Mouse (Mus musculus) neural tube, embryonic 12.5 days (tissue): ENCODE results near the gene Eif4e2. TPM values are rescaled to one million over a fixed set of nuclear protein-coding genes. Genes with fewer than 3 reads are reported as not detected.

Experiments used
- ATAC-seq: fragments of 200-750 bp; cut with Nextera tagmentation; 2 replicates; pipeline ENCODE4 v1.8.0; 2017; ENCODE audit warnings: low read depth, mild to moderate bottlenecking, moderate TSS enrichment, moderate library complexity; ENCODE audit not compliant: low FRiP score
- H3K27ac ChIP-seq: fragments of 300-500 bp; sonication (generic); 2 replicates; pipeline ENCODE4 v1.5.1; 2016
- H3K27me3 ChIP-seq: fragments of 300-500 bp; sonication (generic); replicated peaks from 2 replicates; pipeline ENCODE4 v1.6.1; 2016; ENCODE audit warnings: mild to moderate bottlenecking
- H3K36me3 ChIP-seq: fragments of 300-500 bp; sonication (generic); 2 replicates; pipeline ENCODE4 v1.6.1; 2016; ENCODE audit warnings: mild to moderate bottlenecking
- H3K4me1 ChIP-seq: fragments of 300-500 bp; sonication (generic); 2 replicates; pipeline ENCODE4 v1.6.1; 2016
- H3K4me2 ChIP-seq: fragments of 300-500 bp; sonication (generic); replicated peaks from 2 replicates; pipeline ENCODE4 v1.6.1; 2016; ENCODE audit warnings: mild to moderate bottlenecking
- H3K4me3 ChIP-seq: fragments of 300-500 bp; sonication (generic); 2 replicates; pipeline ENCODE4 v1.5.1; 2016
- H3K9ac ChIP-seq: fragments of 300-500 bp; sonication (generic); 2 replicates; pipeline ENCODE4 v1.6.1; 2016; ENCODE audit warnings: mild to moderate bottlenecking
- H3K9me3 ChIP-seq: fragments of 300-500 bp; sonication (generic); 2 replicates; pipeline ENCODE4 v1.6.1; 2016; ENCODE audit warnings: mild to moderate bottlenecking
- WGBS: fragments of 180-500 bp; shearing (Covaris S2); methylation state at CpG from one replicate; pipeline ENCODE4 v1.1.7; 2016; 5-methylcytosine and 5-hydroxymethylcytosine counted together
- polyA plus RNA-seq: library from polyadenylated mRNA; unstranded; fragments of >200 nt; fragmentation: Nextera tagmentation; extraction: Ambion mirVana; gene quantifications from 2 replicates; pipeline ENCODE4 v1.2.1, GENCODE M21; 2016

Gene Eif4e2
- polyA plus RNA-seq, 1 experiment from 2014 or later = 150 TPM

DNA sequence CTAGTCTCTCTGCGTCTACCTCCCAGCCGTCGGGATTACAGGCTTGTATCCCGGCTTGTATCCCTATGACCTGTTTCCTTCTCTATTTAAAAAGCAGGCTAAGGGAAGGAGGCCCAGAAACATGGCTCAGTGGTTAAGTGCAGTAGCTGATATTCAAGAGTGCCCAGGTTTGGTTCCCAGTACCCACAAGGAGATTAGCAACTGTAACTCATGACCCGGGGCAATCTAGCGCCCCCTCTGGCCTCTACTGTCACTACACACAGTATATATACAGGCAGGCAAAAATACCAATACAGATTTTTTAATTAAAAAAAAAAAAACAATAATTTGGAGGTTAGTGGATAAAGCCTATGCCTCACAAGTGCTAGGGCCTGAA is 68.7 kb downstream of the Eif4e2 start:
- 69% methylated on average over 6 of the region's 6 CpGs for WGBS
- H3K9ac ChIP-seq = no peak overlapping the region
- H3K27ac ChIP-seq = no peak overlapping the region
- H3K9me3 ChIP-seq = peaks cover 4% of the 10 kb centered on the region; the same call in 1 of the 2 replicates
- no peak overlapping the region for H3K4me3 ChIP-seq
- no peaks in the 10 kb centered on the region for H3K4me1 ChIP-seq
- H3K4me2 ChIP-seq = no peak overlapping the region
- H3K36me3 ChIP-seq = no peaks in the 10 kb centered on the region
- ATAC-seq = no peak
- H3K27me3 ChIP-seq = no peaks in the 10 kb centered on the region

DNA sequence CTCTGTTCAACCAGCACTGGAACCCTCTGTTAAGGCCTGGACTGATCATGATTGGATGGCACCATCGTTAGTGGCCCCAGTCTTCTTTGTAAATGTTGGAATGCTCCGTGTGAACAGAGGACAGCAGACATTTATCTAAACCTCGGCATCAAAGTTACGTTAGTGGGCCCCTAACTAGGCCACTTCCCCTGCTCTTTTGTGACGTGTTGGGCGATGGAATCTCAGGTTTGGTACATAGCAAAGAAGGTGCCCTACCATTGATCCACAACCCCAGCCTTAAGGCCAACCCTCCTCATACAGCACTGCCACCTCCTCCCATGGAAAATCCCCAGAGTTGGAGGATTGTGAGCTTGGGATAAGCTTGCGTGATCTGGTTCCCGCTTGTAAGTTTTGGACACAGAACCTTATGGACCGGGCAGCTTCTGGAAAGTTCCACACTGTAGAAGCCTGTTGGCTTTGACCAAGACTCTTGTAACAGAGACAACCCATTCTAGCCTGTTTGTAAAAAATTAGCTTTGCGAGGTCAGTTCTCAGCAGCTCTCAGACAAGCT is 69.8 kb downstream of the Eif4e2 start:
- Histone ChIP-seq H3K4me1 (no peaks in the 10 kb centered on the region), H3K9ac (no peak overlapping the region), H3K4me3 (no peak overlapping the region), H3K4me2 (no peak overlapping the region), H3K36me3 (no peaks in the 10 kb centered on the region), H3K27ac (no peak overlapping the region), H3K27me3 (no peaks in the 10 kb centered on the region), H3K9me3 (peaks cover 4% of the 10 kb centered on the region; the same call in 1 of the 2 replicates)
- no peak for ATAC-seq
- WGBS = 85% methylated on average over 10 of the region's 10 CpGs

DNA sequence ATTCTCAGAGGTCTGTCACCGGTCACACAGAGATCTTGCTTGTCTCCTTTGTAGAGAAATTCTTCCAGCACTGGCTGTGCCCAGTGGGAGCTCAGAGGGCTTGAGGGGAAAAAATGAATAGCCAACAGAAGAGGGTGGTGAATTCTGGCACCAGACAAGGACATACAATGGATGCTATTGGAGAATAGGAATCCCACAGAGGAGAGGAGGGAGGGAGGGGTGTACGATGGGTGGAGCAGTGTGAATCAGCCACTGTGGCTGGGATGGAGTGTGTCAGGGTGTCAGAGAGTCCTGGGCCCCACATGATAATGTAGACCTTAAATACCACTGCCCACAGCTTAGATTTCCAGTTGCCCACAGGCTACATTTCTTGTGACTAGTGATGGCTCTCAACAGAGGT is 73.4 kb downstream of the Eif4e2 start:
- Histone ChIP-seq H3K27me3 (no peaks in the 10 kb centered on the region), H3K9ac (no peak overlapping the region), H3K9me3 (peaks cover 4% of the 10 kb centered on the region; the same call in 1 of the 2 replicates), H3K27ac (no peak overlapping the region), H3K4me2 (no peak overlapping the region), H3K4me1 (no peaks in the 10 kb centered on the region), H3K4me3 (no peak overlapping the region), H3K36me3 (no peaks in the 10 kb centered on the region)
- no peak for ATAC-seq
- WGBS = 59% methylated on average over 2 of the region's 2 CpGs

Other genes starting within 250 kb of the Eif4e2 start
- not detected in 2 replicates for gene Alppl2, start 124.0 kb upstream of the Eif4e2 start, polyA plus RNA-seq
- not detected in 2 replicates for gene Alpi, start 112.3 kb upstream of the Eif4e2 start, polyA plus RNA-seq
- not detected in 2 replicates for gene Akp3, start 88.9 kb upstream of the Eif4e2 start, polyA plus RNA-seq
- 65.3 and 70.1 TPM in 2 replicates for gene Ecel1, start 57.4 kb upstream of the Eif4e2 start, polyA plus RNA-seq
- gene Prss56, start 30.6 kb upstream of the Eif4e2 start, polyA plus RNA-seq = 2.7 and 4.6 TPM in 2 replicates
- gene Chrnd, start 23.3 kb upstream of the Eif4e2 start, polyA plus RNA-seq = 0.53 and 0.60 TPM in 2 replicates
- gene Chrng, start 9.3 kb upstream of the Eif4e2 start, polyA plus RNA-seq = 2.0 and 3.2 TPM in 2 replicates
- 0.37 and 0.84 TPM in 2 replicates for gene Efhd1, start 50.4 kb downstream of the Eif4e2 start, polyA plus RNA-seq
- 62.4 and 66.1 TPM in 2 replicates for gene Gigyf2, start 113.1 kb downstream of the Eif4e2 start, polyA plus RNA-seq
- gene Kcnj13, start 180.8 kb downstream of the Eif4e2 start, polyA plus RNA-seq = 1.0 TPM in 2 replicates